Mouse (Mus musculus) forebrain, embryonic 10.5 days (tissue): ENCODE measurements around the gene Crebzf. TPM values are rescaled to one million over a fixed set of nuclear protein-coding genes. Genes with fewer than 3 reads are reported as not detected.
A peak's percentile ranks its signal among the peaks of the same experiment; 100 is the strongest.

Experiments used
- DNase-seq: peaks from one replicate; pipeline ENCODE4 v3.0.0-alpha.2; 2017; ENCODE audit warnings: low spot score; ENCODE audit errors: extremely low spot score
- H3K27ac ChIP-seq: fragments of 300-500 bp; sonication (generic); 2 replicates; pipeline ENCODE4 v1.5.1; 2016; ENCODE audit warnings: mild to moderate bottlenecking
- H3K27me3 ChIP-seq: fragments of 300-500 bp; sonication (generic); 2 replicates; pipeline ENCODE4 v1.6.1; 2016; ENCODE audit warnings: mild to moderate bottlenecking; ENCODE audit not compliant: poor library complexity, severe bottlenecking
- H3K36me3 ChIP-seq: fragments of 300-500 bp; sonication (generic); replicated peaks from 2 replicates; pipeline ENCODE4 v1.6.1; 2016; ENCODE audit warnings: mild to moderate bottlenecking, moderate library complexity
- H3K4me1 ChIP-seq: fragments of 300-500 bp; sonication (generic); 2 replicates; pipeline ENCODE4 v1.6.1; 2016
- H3K4me3 ChIP-seq: fragments of 300-500 bp; sonication (generic); 2 replicates; pipeline ENCODE4 v1.5.1; 2016; ENCODE audit warnings: mild to moderate bottlenecking, moderate library complexity
- H3K9me3 ChIP-seq: fragments of 300-500 bp; sonication (generic); 2 replicates; pipeline ENCODE4 v1.6.1; 2016; ENCODE audit warnings: mild to moderate bottlenecking, moderate library complexity
- WGBS: fragments of 180-500 bp; shearing (Covaris S2); methylation state at CpG from one replicate; pipeline ENCODE4 v1.1.7; 2016; 5-methylcytosine and 5-hydroxymethylcytosine counted together
- polyA plus RNA-seq: library from polyadenylated mRNA; unstranded; fragments of >200 nt; fragmentation: Nextera tagmentation; extraction: Ambion mirVana; gene quantifications from 2 replicates; pipeline ENCODE4 v1.2.1, GENCODE M21; 2016

Crebzf gene
- polyA plus RNA-seq, 1 experiment from 2014 or later, result 21.8 TPM

DNA sequence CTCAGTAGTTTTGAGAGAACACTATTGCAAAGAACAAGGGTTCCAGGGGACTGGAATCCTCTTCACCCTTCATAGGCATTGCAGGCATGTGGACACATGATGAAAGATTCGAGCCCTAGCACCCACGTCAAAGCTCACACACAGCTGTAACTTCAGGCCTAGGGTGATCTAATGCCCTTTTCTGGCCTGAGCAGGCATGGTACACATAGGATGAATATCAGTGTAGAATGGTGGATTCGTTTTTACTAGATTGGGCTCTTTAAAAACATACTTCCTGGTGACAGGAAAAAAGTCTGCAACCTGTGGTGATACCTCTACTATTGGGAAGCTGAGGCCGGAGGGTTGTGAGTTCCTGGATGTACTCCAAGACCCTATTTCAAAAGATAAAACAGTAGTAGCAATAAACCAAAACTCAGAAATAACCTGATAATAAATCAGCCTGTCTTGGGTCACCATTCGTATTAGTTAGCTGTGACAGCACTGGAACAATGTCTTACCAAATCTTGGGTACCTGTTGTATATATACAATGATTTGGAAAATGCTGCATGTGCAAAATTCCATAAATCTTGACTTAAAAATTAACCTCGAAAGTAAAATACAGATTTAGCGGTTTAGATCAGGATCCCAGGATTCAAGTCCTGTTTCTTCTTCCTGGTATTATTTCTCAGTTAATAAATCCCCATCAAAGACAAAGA lies 13.8 kb downstream of the Crebzf start:
- no peaks in the 10 kb centered on the region for H3K27me3 ChIP-seq
- peaks cover 36% of the 10 kb centered on the region for H3K36me3 ChIP-seq
- no peaks in the 10 kb centered on the region for H3K9me3 ChIP-seq
- 50% methylated on average over 7 of the region's 7 CpGs for WGBS
- H3K27ac ChIP-seq, result peak overlapping the region; percentile 93
- H3K4me3 ChIP-seq, result peak overlapping the region; percentile 81
- peaks cover 18% of the 10 kb centered on the region for H3K4me1 ChIP-seq
- DNase-seq, result no peak

DNA sequence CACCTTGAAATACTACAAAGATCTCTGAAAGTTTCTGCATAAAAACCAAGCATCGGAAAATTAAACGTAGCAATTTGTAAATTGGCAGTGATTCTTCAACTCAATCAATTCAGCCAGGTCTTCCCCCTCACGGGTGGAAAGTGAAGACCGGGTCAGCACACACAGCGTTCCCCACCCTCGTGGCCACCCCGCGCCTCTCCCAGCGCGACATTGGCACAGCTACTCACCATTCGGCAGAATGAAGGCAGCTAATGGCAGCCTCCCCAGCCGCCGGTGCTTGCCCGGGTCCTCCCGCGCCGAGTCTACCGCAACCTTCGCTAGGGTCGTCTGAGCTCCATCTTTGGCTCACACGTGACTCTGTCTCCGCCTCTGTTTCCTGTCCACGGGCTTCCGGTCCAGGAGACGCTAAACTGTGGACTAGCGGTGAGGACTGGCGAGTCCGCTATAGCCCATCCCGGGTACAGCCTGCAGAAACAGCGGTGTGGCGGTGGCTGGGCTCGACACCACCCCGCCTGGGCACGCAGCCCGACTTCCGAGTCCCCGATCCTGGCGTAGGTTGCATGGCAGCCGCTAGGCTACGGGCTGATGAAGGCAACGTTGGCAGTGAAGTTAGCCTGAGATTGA lies 14.4 kb downstream of the Crebzf start, which contains the start of gene Tmem126a:
Gene Tmem126a (minus strand): TSS at position 385 of the 624 bp plus-strand sequence.
- under 1% methylated on average over 41 of the region's 41 CpGs for WGBS

DNA sequence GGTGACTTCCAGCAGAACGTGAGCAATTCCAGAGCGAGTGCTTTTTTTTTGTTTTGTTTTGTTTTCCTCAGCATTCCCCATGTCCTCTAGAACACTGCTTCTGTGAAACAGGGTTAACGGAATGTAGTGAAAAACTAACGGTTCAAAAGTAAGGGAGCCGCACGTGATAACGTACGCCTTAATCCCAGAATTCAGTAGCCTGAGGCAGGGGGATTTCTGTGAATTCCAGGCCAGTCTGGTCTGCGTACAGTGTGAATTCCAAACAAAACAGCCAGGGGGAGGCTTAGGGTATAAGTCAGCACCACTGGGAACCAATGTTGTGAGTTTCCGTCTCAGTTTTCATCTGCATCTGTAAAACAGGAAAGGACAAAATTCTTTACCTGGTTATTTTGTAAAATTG lies 15.0 kb downstream of the Crebzf start:
- peaks cover 24% of the 10 kb centered on the region for H3K36me3 ChIP-seq
- H3K4me3 ChIP-seq, result peak overlapping the region; percentile 81
- 30% methylated on average over 10 of the region's 10 CpGs for WGBS
- no peaks in the 10 kb centered on the region for H3K27me3 ChIP-seq
- H3K27ac ChIP-seq, result peak overlapping the region; percentile 93
- H3K4me1 ChIP-seq, result peaks cover 18% of the 10 kb centered on the region
- H3K9me3 ChIP-seq, result no peaks in the 10 kb centered on the region
- DNase-seq, result no peak

More for the DNA sequence above, 14.4 kb downstream of the Crebzf start, which contains the start of gene Tmem126a:
- Histone ChIP-seq H3K36me3 (peaks cover 29% of the 10 kb centered on the region), H3K4me1 (peaks cover 18% of the 10 kb centered on the region), H3K4me3 (peak within 1 kb of the TSS; percentile 81), H3K27ac (peak within 1 kb of the TSS; percentile 93), H3K9me3 (no peaks in the 10 kb centered on the region), H3K27me3 (no peaks in the 10 kb centered on the region)
- DNase-seq, result peak; percentile 90

DNA sequence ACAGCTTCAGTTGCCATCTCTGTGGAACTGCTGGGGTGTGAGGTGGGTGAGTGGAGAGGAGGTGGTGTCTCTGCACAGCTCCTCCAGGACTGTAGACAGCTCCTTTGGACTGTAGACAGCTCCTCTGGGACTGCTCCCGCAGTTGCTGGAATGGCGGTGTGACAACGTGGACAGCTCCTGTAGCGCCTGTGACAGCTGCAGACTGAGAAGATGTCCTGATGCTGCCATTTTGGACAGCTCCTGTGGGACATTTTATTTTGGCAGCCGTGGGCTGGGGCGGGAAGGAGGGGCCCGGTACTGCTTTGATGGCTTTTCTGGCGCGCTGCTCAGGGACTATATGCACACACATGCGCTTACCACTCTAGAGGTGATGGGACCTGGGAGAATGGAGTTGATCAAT lies 17.8 kb downstream of the Crebzf start:
- no peak overlapping the region for H3K4me3 ChIP-seq
- H3K27me3 ChIP-seq, result no peaks in the 10 kb centered on the region
- no peak overlapping the region for H3K27ac ChIP-seq
- H3K36me3 ChIP-seq, result no peaks in the 10 kb centered on the region
- H3K9me3 ChIP-seq, result no peaks in the 10 kb centered on the region
- H3K4me1 ChIP-seq, result peaks cover 18% of the 10 kb centered on the region
- WGBS, result 70% methylated on average over 10 of the region's 10 CpGs
- no peak for DNase-seq

DNA sequence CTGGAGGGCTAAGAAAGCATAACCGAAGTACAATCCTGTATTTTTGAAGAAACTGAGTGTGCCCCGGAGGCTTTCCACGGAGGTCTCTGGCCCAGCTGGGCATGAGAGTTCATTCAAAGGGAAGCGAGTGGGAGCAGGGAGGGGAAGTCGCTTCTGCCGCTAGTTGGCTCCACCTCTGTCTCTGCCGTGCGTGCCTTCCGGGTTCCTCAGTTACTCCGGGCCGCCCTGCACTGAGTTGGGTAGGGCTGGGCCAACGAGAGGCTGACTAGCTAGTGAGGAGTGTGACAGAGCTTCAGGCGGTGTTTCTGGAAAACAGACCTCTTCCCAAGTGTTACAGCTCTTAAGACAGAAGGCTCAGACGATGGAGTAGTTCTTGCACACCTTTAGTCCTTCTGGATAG lies 18.4 kb downstream of the Crebzf start:
- H3K9me3 ChIP-seq, result no peaks in the 10 kb centered on the region
- no peak overlapping the region; the same call in 1 of the 2 replicates for H3K4me3 ChIP-seq
- no peaks in the 10 kb centered on the region for H3K36me3 ChIP-seq
- peaks cover 14% of the 10 kb centered on the region for H3K4me1 ChIP-seq
- H3K27me3 ChIP-seq, result no peaks in the 10 kb centered on the region
- 24% methylated on average over 14 of the region's 14 CpGs for WGBS
- H3K27ac ChIP-seq, result no peak overlapping the region
- DNase-seq, result no peak

DNA sequence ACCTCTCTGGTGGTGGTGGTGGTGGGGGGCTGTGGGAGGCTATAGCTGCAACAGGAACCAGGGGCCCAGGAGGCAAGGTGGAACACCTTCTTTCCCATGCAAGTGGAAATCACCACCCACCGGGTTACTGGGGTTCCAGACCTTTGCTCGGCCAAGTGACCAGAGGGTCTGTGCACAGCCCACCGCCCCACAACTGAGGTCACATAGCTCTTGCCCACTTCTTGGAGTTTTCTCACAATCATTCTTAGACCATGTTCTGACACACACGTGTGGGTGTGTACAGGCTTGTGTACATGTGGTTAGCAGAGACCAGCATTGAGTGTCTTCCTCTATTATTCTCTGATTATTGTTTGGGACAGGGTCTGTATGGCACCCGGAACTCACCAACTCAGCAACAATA lies 18.9 kb downstream of the Crebzf start:
- DNase-seq, result no peak
- Histone ChIP-seq H3K36me3 (no peaks in the 10 kb centered on the region), H3K4me1 (peaks cover 9% of the 10 kb centered on the region), H3K4me3 (no peak overlapping the region), H3K27ac (no peak overlapping the region), H3K9me3 (no peaks in the 10 kb centered on the region), H3K27me3 (no peaks in the 10 kb centered on the region)
- 97% methylated on average over 5 of the region's 5 CpGs for WGBS

DNA sequence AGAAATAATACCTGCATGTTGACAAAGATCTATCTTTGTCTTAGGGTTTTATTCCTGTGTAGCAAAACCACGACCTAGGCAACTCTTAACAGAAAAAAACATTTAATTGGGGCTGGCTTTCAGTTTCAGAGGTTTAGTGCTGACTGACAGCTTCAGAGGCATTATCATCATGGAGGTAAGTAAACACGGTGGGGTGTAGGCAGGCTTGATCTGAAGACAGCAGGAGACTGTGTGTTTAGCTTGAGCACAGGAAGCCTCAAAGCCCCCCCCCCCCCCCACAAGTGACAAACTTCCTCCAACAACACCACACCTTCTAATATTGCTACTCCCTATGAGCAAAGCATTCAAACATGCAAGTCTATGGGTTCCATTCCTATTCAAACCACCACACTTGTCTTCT lies 31.0 kb downstream of the Crebzf start:
- no peak overlapping the region for H3K27ac ChIP-seq
- WGBS, result 76% methylated on average over 2 of the region's 2 CpGs
- no peak for DNase-seq

DNA sequence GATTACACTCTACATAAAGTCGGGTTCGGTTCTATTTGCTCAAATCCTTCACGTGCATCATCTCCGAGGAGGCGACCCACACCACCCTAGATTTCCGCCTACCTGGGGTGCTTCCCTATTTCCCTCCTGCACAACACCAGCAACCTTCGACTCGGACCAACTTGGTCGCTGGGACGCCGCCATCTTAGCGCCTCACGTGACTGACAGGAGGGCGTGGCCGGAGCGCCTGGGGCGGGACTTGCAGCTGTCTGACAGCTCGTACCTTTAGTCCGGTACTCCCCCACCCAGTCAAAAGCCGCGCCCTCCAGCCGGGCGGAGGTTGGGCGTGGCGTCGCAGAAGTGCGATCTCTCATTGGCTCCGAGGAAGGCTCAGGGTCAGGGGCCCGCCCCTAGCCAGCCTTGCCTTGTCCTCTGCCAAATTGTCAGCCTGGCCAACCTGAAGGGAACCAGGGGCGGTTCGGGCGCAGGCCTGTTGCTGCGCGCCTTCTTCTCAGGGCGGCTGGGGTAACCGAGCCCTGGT lies 33.3 kb downstream of the Crebzf start, which contains the start of gene Tmem126b:
Gene Tmem126b (minus strand): TSS at position 209 of the 520 bp plus-strand sequence.
- H3K27ac ChIP-seq, result peak within 1 kb of the TSS; percentile 86
- under 1% methylated on average over 36 of the region's 36 CpGs for WGBS
- peak within 1 kb of the TSS; percentile 73 for H3K4me3 ChIP-seq
- no peaks in the 10 kb centered on the region for H3K9me3 ChIP-seq
- H3K36me3 ChIP-seq, result no peaks in the 10 kb centered on the region; the same call in 1 of the 2 replicates
- H3K4me1 ChIP-seq, result peaks cover 17% of the 10 kb centered on the region
- peak; percentile 99 for DNase-seq
- peaks cover 21% of the 10 kb centered on the region for H3K27me3 ChIP-seq

More for the DNA sequence above, 31.0 kb downstream of the Crebzf start:
- Histone ChIP-seq H3K4me3 (no peak overlapping the region), H3K36me3 (peaks cover 19% of the 10 kb centered on the region), H3K9me3 (no peaks in the 10 kb centered on the region), H3K4me1 (peaks cover 17% of the 10 kb centered on the region), H3K27me3 (peaks cover 18% of the 10 kb centered on the region)

DNA sequence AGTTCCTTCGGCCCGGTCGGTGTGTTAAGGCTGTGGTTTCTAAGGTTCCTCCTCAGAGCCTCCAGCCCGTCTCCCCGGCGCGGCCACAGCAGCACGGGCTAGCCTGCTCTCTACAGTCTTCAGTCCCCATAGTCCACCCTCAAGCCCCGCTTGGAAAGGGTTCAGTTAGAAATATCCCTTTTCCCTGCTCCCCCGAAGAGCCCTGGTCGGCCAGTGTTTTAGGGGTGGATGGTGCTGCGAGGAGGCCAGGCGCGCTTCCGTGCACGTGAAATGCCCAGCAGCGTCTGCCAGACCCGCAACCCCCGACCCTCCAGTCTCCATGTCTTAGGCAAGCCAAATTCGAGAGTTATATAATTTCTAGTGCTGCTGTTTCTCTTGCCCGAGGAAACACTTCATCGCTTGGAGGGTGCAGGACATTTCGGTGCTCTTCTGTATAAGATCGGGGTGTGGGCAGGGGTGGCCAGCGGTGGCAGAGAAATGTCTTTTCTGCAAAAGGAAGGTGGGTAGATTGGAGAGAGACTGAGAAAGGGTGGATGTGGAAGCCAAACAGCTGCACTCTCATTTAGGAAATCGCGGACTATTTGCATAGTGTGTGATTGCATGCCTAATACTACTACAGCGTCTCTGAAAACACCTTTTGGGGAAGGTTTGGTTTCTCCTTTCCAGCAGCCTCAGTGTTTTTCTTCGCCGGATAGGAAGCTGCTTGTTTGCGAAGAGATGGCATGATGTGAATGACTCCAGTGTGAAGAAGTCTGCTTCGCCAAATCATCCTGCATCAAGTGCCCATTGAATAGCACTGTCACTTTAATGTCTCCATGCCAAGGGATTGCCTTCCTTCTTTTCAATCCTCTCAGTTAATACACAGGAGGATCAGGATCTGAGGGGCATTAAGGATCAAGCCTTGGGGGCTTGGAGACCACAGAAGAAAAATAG lies 34.0 kb downstream of the Crebzf start, which contains the start of gene Dlg2:
Gene Dlg2 (plus strand): TSS at position 360 of the 933 bp plus-strand sequence.
- no peaks in the 10 kb centered on the region; the same call in 1 of the 2 replicates for H3K36me3 ChIP-seq
- peaks cover 21% of the 10 kb centered on the region for H3K27me3 ChIP-seq
- H3K4me1 ChIP-seq, result peaks cover 17% of the 10 kb centered on the region
- peak within 1 kb of the TSS; percentile 73 for H3K4me3 ChIP-seq
- no peaks in the 10 kb centered on the region for H3K9me3 ChIP-seq
- DNase-seq, result no peak
- under 1% methylated on average over 32 of the region's 32 CpGs for WGBS
- H3K27ac ChIP-seq, result peak within 1 kb of the TSS; percentile 86

DNA sequence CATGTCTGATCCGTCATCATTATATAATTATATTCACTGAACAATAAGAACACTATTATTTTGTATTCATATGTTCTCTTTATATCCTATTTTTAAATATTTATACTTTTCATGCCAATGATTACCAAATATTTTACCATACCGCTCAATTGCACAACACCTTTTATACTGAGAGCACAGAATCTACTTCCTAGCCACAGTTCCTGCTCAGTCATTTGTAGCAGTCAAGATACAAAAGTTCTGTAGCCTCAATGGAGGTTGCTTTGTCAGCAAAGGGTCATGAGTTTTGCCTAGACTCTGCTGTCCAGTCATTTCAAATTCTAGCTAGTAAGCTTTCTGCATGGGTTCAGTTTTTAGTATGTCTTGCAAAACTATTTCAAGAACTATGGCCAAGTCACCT lies 40.1 kb downstream of the Crebzf start:
- Histone ChIP-seq H3K4me3 (no peak overlapping the region), H3K36me3 (no peaks in the 10 kb centered on the region), H3K27ac (no peak overlapping the region), H3K9me3 (no peaks in the 10 kb centered on the region), H3K4me1 (no peaks in the 10 kb centered on the region), H3K27me3 (peaks cover 12% of the 10 kb centered on the region)
- no peak for DNase-seq
- 90% methylated on average over 2 of the region's 2 CpGs for WGBS
